Comparison of ENCODE assay signal across 8 mouse cellular contexts in the genomic region with DNA sequence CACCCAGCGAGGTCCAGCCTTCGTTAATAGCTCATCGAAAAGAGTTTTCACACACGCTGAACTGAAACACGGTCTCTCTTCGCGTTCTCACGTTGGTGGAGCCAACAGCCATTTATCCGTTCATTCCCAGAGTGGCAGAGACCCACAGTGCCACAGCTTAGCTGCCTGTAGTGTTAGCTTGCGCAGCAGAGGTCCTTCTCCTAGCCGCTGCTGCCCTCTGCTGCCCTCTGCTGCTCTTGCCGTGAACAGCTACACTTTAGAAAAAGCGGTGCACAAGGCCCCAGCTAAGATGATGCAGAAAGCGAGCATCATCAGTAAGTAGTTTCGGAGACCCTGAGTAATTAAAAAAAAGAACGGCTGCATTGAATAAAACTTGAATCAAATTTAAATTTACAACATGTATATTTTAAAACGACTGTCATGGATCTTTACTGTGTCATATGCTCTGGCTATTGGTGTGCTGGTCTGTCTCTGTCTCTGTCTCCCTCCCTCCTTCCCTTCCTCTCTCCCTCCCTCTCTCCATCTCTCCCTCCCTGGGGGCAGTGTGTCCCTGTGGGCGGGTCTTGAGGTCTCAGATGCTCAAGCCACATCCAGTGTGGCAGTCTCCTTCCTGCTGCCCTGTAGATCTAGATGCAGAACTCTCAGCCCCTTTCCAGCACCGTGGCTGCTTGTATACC. TPM values are rescaled to one million over a fixed set of nuclear protein-coding genes. Genes with fewer than 3 reads are reported as not detected.
A peak's percentile ranks its signal among the peaks of the same experiment; 100 is the strongest.
DNase-seq lines count a peak whose midpoint lies in the region; ATAC-seq and TF ChIP-seq lines count a peak whose summit lies in the region.

No protein-coding gene starts in this region.

- no peak overlapping the region for H3ac ChIP-seq in C2C12 (ENCODE audit: control insufficient read depth, insufficient read length, low read depth)

- H3K9ac ChIP-seq in embryonic facial prominence, embryonic 12.5 days: no peak overlapping the region
- H3K9ac ChIP-seq in heart, embryonic 13.5 days: no peak overlapping the region
- no peak overlapping the region for H3K9ac ChIP-seq in liver, embryonic 13.5 days
- H3K9ac ChIP-seq in neural tube, embryonic 14.5 days (replicated peaks; ENCODE audit: low read depth, low read length): no peak overlapping the region

- H3K79me3 ChIP-seq in C2C12 (ENCODE audit: low read depth): no peaks in the 10 kb centered on the region

- TF ChIP-seq CTCF in C2C12 (IDR thresholded peaks at IDR 0.05; ENCODE audit: control insufficient read depth, insufficient read depth, insufficient read length): peak; percentile 64

- DNase-seq in adrenal gland, postnatal 36 days: peak; percentile 76 to 83
- peak; percentile 66 for DNase-seq in kidney, postnatal 14 days
- DNase-seq in liver, embryonic 13.5 days: peak; percentile 32
- peak; percentile 14 to 15 for DNase-seq in thymus, adult 18-20 months

- no peak overlapping the region for H3K27ac ChIP-seq in embryonic facial prominence, embryonic 12.5 days
- H3K27ac ChIP-seq in heart, embryonic 13.5 days (replicated peaks): no peak overlapping the region
- H3K27ac ChIP-seq in liver, embryonic 13.5 days: no peak overlapping the region
- H3K27ac ChIP-seq in neural tube, embryonic 14.5 days (ENCODE audit: low read depth, low read length): no peak overlapping the region

- no peaks in the 10 kb centered on the region for H3K9me3 ChIP-seq in embryonic facial prominence, embryonic 12.5 days
- no peaks in the 10 kb centered on the region for H3K9me3 ChIP-seq in heart, embryonic 13.5 days
- no peaks in the 10 kb centered on the region for H3K9me3 ChIP-seq in liver, embryonic 13.5 days (replicated peaks)
- no peaks in the 10 kb centered on the region for H3K9me3 ChIP-seq in neural tube, embryonic 14.5 days (ENCODE audit: control insufficient read depth, low read length)

- H3K79me2 ChIP-seq in C2C12 (ENCODE audit: control insufficient read depth, insufficient read depth): no peaks in the 10 kb centered on the region

- H3K4me3 ChIP-seq in C2C12 (ENCODE audit: insufficient read depth, poor library complexity, severe bottlenecking): no peak overlapping the region
- no peak overlapping the region for H3K4me3 ChIP-seq in embryonic facial prominence, embryonic 12.5 days
- no peak overlapping the region for H3K4me3 ChIP-seq in heart, embryonic 13.5 days
- H3K4me3 ChIP-seq in liver, embryonic 13.5 days (replicated peaks): no peak overlapping the region
- no peak overlapping the region for H3K4me3 ChIP-seq in neural tube, embryonic 14.5 days (ENCODE audit: low read depth, low read length)

- peak; percentile 77; the same call in 1 of the 2 replicates for ATAC-seq in embryonic facial prominence, embryonic 12.5 days (ENCODE audit: insufficient number of reproducible peaks, insufficient read depth, low FRiP score, low TSS enrichment)
- no peak for ATAC-seq in heart, embryonic 13.5 days (ENCODE audit: extremely low read depth, insufficient number of reproducible peaks, low FRiP score, low TSS enrichment)
- ATAC-seq in liver, embryonic 13.5 days (ENCODE audit: low read depth): 0 out of 2 replicates have a peak, but pooled peaks have one; percentile 36
- ATAC-seq in neural tube, embryonic 14.5 days (ENCODE audit: low read depth): peak; percentile 79

- no peaks in the 10 kb centered on the region for H3K27me3 ChIP-seq in C2C12 (ENCODE audit: control insufficient read depth, insufficient read depth, insufficient read length)
- no peaks in the 10 kb centered on the region for H3K27me3 ChIP-seq in embryonic facial prominence, embryonic 12.5 days
- H3K27me3 ChIP-seq in heart, embryonic 13.5 days (replicated peaks): no peaks in the 10 kb centered on the region
- H3K27me3 ChIP-seq in liver, embryonic 13.5 days: no peaks in the 10 kb centered on the region
- no peaks in the 10 kb centered on the region for H3K27me3 ChIP-seq in neural tube, embryonic 14.5 days (ENCODE audit: control insufficient read depth, insufficient read depth, low read length)

- WGBS in embryonic facial prominence, embryonic 12.5 days: 30% methylated on average over 19 of the region's 19 CpGs
- 30% methylated on average over 19 of the region's 19 CpGs for WGBS in heart, embryonic 13.5 days
- WGBS in liver, embryonic 13.5 days (ENCODE audit: insufficient replicate concordance): 30% methylated on average over 19 of the region's 19 CpGs
- WGBS in neural tube, embryonic 14.5 days: 30% methylated on average over 19 of the region's 19 CpGs

- H3K4me2 ChIP-seq in embryonic facial prominence, embryonic 12.5 days (replicated peaks): 0 out of 2 replicates have a peak overlapping the region, but pooled peaks have one; percentile 25
- H3K4me2 ChIP-seq in heart, embryonic 13.5 days: peak overlapping the region; percentile 24; the same call in 1 of the 2 replicates
- no peak overlapping the region for H3K4me2 ChIP-seq in liver, embryonic 13.5 days
- peak overlapping the region; percentile 29; the same call in 1 of the 2 replicates for H3K4me2 ChIP-seq in neural tube, embryonic 14.5 days (ENCODE audit: low read depth, low read length)

- no peaks in the 10 kb centered on the region for H3K4me1 ChIP-seq in embryonic facial prominence, embryonic 12.5 days
- H3K4me1 ChIP-seq in heart, embryonic 13.5 days: 0 out of 2 replicates have a peak, but pooled peaks cover 1% of the 10 kb centered on the region
- peaks cover 5% of the 10 kb centered on the region for H3K4me1 ChIP-seq in liver, embryonic 13.5 days (replicated peaks)
- H3K4me1 ChIP-seq in neural tube, embryonic 14.5 days (ENCODE audit: control insufficient read depth, insufficient read depth, low read length): no peaks in the 10 kb centered on the region

- H3K36me3 ChIP-seq in C2C12 (ENCODE audit: control insufficient read depth, insufficient read depth): no peaks in the 10 kb centered on the region
- H3K36me3 ChIP-seq in embryonic facial prominence, embryonic 12.5 days: no peaks in the 10 kb centered on the region
- peaks cover 22% of the 10 kb centered on the region; the same call in 1 of the 2 replicates for H3K36me3 ChIP-seq in heart, embryonic 13.5 days
- H3K36me3 ChIP-seq in liver, embryonic 13.5 days: no peaks in the 10 kb centered on the region
- H3K36me3 ChIP-seq in neural tube, embryonic 14.5 days (ENCODE audit: control insufficient read depth, insufficient read depth, low read length): no peaks in the 10 kb centered on the region

TF ChIP-seq in C2C12, 6 proteins besides CTCF, POLR2A, EP300 and RAD21:
- no peak for TF ChIP-seq CEBPB (IDR thresholded peaks at IDR 0.05; ENCODE audit: low read depth)
- TF ChIP-seq MYOG (IDR thresholded peaks at IDR 0.05; ENCODE audit: control insufficient read depth, extremely low read depth, insufficient read length): no peak
- no peak for TF ChIP-seq FOSL1 (IDR thresholded peaks at IDR 0.05; ENCODE audit: insufficient read depth, low read length, poor library complexity, severe bottlenecking)
- no peak for TF ChIP-seq MYOD1 (IDR thresholded peaks at IDR 0.05; ENCODE audit: control insufficient read depth, insufficient read length, low read depth)
- no peak for TF ChIP-seq USF1 (IDR thresholded peaks at IDR 0.05; ENCODE audit: low read depth)
- TF ChIP-seq MAX (IDR thresholded peaks at IDR 0.05): no peak

RNA-seq across cellular contexts. Expression of gene Tmem144, which starts 38.6 kb away (rescaled TPM):
- polyA plus RNA-seq in C2C12 (2012; fragmentation: generic; extraction: Trizol): 1.5 TPM
- 10 to 100 TPM; 14.0 to 16.4 TPM for total RNA-seq in adrenal gland, postnatal 36 days (2021)
- polyA plus RNA-seq in embryonic facial prominence, embryonic 12.5 days (2016; fragmentation: Nextera tagmentation; extraction: Ambion mirVana): 2.5 and 3.2 TPM in 2 replicates
- 9.3 and 12.1 TPM in 2 replicates for polyA plus RNA-seq in heart, embryonic 13.5 days (2015; fragmentation: Nextera tagmentation; extraction: Ambion mirVana)
- 1.9 and 2.7 TPM in 2 replicates for polyA plus RNA-seq in liver, embryonic 13.5 days (2015; fragmentation: Nextera tagmentation; extraction: Ambion mirVana)
- 1.2 and 1.4 TPM in 2 replicates for polyA plus RNA-seq in neural tube, embryonic 14.5 days (2014; fragmentation: Nextera tagmentation; extraction: Ambion mirVana)

Comparison
In these comparisons a context has a peak if more than half of its experiments do, and no peak if none do; other contexts are left out.
1. DNase-seq: peak in every context shown above with its lines; median percentile 80 in adrenal gland, postnatal 36 days; 66 in kidney, postnatal 14 days; 32 in liver, embryonic 13.5 days; 14 in thymus, adult 18-20 months.